Mouse (Mus musculus): ENCODE measurements at regions not wholly inside any gene's neighbourhood (a gene's known extent, or its start where the extent isn't known, plus 50 kb on each side); places are given as distances from the start of the nearest gene placed in this dataset.
A peak's percentile ranks its signal among the peaks of the same experiment; 100 is the strongest.
"Not testable (repeated sequence)": the region's sequence is repeated elsewhere in the genome, so short reads cannot be mapped to it uniquely, and the experiment has no call there.

GRCm38 (mm10) chr8:7323067-7323675 is 1337.9 kb downstream of the Efnb2 start:
- DNase-seq (ENCODE audit: low spot score in 2 of 2), result no peak

DNA sequence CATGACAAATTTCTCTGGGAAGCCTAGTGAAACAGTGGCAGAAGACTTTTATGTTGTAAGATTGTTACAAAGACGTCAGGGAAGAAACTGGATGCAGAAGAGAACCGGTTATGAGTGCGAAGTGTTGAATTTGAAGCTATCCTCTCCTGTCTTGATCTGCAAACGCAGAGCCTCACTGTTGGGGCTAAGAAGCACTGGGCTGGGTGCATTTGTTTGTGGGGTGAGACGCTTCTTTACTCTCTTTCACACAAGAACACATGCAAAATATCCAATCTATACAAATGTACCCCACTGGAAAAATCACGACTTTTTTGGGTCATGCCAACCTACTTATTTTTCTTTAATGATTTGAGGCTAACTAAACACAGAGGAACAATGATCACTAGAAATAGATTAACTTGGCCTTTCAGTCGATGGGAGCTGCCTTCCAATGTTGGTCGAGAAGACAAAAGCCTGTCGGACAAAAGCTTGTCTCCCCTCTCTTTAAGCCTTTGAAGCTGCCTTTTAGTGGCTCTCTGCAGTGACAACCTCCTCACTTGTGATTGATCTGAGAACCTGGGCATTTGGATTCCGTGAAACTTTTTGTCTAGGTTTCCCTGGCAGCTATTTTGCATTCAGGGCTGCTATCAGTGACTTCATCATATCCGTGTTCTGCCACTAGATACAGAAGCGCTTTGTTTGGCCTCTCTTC is 1338.5 kb downstream of the Efnb2 start:
- DNase-seq (ENCODE audit: low spot score in 2 of 2), result no peak

DNA sequence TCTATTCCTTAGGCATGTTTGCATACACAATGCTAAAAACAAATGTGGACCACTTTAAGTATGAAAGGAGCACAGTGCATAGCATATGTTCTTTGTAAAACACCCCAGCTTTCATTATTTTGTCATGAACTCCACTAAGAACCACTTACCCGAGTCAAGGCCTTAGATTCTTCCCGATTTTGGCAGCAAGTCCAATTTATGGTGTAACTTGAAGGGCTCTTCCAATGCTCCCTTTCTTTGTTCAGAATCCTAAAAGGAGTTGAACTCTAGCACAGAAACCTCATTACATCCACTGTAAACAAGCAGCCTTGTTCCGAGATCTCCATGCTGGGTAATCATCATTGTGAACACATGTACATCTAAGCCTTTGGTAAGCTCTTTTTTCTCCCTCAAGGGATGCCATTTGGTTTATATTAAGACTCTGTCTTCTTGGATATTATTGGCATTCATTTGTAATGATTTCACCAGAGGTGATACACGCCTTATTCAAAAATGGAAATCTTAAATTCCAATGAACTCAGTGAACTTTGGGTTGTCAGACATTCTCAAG is 1344.2 kb downstream of the Efnb2 start:
- no peak for DNase-seq (ENCODE audit: low spot score in 2 of 2)

GRCm38 (mm10) chr8:7309239-7309638 is 1351.8 kb downstream of the Efnb2 start:
- DNase-seq (ENCODE audit: low spot score in 2 of 2), result no peak

DNA sequence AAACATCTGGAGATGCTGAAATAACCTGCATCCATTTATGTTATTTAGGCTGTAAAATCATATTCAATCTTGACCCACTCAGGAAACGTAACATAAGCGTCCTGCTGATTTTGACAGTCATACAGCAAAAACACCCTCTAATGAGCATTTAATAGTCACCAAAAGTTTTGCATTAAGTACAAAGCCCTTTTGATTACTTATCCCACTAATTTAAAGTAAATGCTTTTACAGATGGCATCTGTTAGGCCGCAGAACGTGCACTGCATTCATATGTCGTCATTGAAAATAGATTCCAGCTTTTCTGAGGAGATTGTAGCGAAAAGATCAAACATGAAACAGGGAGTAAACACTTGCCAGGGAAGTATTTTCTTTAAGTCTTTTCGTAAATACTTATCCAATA is 1371.7 kb downstream of the Efnb2 start:
- no peak for DNase-seq (ENCODE audit: low spot score in 2 of 2)

GRCm38 (mm10) chr8:7286581-7286980 is 1374.5 kb downstream of the Efnb2 start:
- no peak for DNase-seq (ENCODE audit: low spot score in 2 of 2)

GRCm38 (mm10) chr8:7267406-7267805 is 1393.6 kb downstream of the Efnb2 start:
- no peak for DNase-seq (ENCODE audit: low spot score in 2 of 2)

- not testable (repeated sequence) for DNase-seq (ENCODE audit: low spot score in 2 of 2)
These were observed 1406.7 kb downstream of the Efnb2 start for GRCm38 (mm10) chr8:7254336-7254735.

DNA sequence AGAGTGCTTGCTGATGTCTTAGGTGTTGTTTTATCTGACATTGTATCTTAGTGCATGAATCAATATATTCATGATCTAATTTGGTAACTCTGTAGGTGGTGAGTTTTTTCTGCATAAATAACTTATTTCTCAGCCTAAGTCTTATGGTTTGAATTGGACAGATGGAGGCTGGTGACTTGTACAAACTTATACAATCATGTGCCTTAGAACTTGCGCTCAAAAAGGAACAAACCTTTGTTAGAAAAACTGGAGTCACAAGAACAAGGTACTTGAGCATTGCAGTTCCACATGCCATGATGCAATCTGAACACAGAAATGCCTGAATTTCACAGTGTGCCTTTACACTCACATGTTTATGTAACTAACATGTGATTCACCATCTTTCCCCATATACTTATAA is 1420.7 kb downstream of the Efnb2 start:
- DNase-seq (ENCODE audit: low spot score in 2 of 2), result no peak

DNA sequence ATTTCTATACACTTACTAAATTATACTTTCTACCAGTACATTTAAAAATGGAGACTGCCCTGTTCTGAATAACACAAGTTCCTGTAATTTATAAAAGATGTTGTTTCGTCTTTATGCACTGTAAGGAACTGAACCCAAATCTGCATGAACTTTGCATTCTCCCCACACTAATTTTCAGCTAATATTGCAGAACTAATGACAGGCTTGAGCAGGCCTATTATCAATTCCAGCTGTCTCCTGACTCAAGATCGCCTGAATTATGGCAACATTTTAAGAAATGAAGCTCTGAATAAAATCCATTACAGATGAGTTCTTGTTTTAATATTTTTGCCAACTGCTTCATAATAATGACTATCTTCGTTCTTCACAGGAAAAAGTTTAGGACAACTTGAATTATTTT is 1427.0 kb downstream of the Efnb2 start:
- no peak for DNase-seq (ENCODE audit: low spot score in 2 of 2)

GRCm38 (mm10) chr8:7219300-7219699 is 1441.7 kb downstream of the Efnb2 start:
- DNase-seq (ENCODE audit: low spot score in 2 of 2), result no peak

GRCm38 (mm10) chr8:7207178-7207577 is 1453.9 kb downstream of the Efnb2 start:
- no peak for DNase-seq (ENCODE audit: low spot score in 2 of 2)

- no peak for DNase-seq (ENCODE audit: low spot score in 2 of 2)
These were observed 1454.4 kb downstream of the Efnb2 start for GRCm38 (mm10) chr8:7206596-7206995.

GRCm38 (mm10) chr8:7205086-7205485 is 1456.0 kb downstream of the Efnb2 start:
- DNase-seq (ENCODE audit: low spot score in 2 of 2), result no peak

DNA sequence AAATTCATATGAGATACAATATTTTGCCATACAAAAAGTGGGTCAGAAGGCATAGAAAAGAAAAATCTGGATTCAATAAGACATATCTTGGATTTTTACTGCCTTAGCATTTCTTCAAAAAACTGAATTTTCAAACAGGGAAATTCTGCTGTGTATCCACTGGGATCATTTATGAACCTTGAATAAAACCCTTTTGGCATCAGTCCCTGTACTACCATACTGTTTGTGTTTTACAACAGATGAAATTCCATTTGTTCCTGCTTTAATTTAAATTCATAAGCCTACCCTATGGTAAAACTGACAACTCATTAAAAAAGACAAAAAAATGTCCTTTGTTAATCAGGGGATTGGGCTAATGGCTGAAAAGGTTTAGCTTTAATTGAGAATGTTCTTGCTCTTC is 1470.3 kb downstream of the Efnb2 start:
- DNase-seq (ENCODE audit: low spot score in 2 of 2), result no peak

DNA sequence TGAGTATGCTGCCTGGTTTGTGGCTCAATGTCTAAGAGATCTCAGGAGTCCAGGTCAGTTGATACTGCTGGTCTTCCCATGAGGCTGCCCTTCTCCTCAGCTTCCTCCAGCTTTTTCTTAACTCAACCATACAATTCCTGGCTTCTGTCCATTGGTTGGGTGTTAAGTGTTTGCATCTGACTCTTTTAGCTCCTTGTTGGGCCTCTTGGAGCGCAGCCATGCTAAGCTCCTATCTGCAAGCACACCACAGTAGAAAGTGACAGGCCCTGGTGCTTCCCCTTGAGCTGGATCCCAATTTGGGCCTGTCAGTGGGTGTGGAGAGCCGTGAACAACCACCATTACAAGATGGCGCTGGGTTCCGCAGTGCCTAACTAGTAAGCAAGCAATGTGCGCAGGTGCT is 1497.7 kb downstream of the Efnb2 start:
- no peak for DNase-seq (ENCODE audit: low spot score in 2 of 2)

- DNase-seq (ENCODE audit: low spot score in 2 of 2), result peak in 1 of 2 experiments; percentile 3
These were observed 1529.3 kb downstream of the Efnb2 start for GRCm38 (mm10) chr8:7131746-7132145.

GRCm38 (mm10) chr8:7108849-7109248 is 1552.2 kb downstream of the Efnb2 start:
- DNase-seq (ENCODE audit: low spot score in 2 of 2), result no peak

GRCm38 (mm10) chr8:7097577-7097976 is 1563.5 kb downstream of the Efnb2 start:
- DNase-seq (ENCODE audit: low spot score in 2 of 2), result no peak

DNA sequence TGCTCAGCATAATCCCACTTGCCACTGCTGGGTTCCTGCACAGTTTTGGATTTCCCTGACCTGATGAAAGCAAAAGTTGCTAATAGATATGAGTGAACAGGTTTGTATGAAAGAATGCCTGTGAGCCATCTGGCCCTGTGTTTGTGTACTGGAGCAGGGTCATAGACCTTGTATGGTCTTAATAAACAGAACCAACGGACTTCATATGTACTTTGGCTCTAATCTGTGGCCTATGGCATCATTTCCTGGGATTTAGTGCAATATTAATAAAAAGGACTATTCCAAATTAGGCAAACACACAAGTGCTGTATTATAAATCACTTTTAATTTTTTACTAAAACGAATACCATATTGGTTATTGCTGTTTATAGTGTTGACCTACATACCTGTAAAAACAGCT is 1568.2 kb downstream of the Efnb2 start:
- DNase-seq (ENCODE audit: low spot score in 2 of 2), result no peak

DNA sequence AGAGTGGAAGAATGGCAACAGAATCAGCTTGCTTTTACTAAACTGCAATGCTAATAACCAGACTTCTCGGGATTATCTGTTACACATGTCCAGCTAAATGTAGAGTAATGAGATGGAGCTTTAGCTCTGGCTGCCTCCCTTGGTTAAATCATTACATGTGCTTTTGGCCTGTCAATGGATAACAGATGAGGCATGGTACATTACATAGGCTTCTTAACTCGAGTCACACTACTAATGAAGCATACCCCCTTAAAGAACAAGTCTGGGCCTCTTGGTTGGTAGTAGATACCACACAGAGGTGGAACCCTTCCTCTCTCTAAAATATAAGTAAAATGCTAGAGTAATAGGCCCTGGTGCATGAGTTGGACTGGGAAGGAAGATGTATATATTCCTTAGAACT is 1572.9 kb downstream of the Efnb2 start:
- DNase-seq (ENCODE audit: low spot score in 2 of 2), result no peak

DNA sequence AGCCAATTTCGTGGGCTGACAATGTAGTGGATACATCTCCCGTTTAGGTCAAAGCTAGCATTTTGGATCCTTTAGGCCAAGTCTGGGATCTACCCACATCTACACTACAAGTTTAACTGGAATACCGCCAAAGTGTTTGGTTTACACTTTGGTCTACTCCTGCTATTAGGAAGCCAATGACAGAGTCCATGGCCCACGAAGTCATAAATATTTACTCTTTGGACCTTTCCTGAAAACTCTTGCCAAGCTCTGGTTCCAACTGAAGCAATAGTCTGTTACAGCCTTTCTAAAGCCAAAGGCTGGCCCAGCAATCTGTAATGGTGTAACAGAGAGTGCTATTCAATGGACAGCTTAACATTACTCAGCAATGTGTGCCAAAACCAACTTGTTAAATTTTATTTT is 1600.8 kb downstream of the Efnb2 start:
- DNase-seq (ENCODE audit: low spot score in 2 of 2), result no peak

GRCm38 (mm10) chr8:7026247-7026844 is 1634.7 kb downstream of the Efnb2 start:
- DNase-seq (ENCODE audit: low spot score in 2 of 2), result no peak

Data from layer of hippocampus, adult 8-10 months (tissue).